Mouse (Mus musculus) intestine, embryonic 14.5 days (tissue): ENCODE results near the gene Ypel3. TPM values are rescaled to one million over a fixed set of nuclear protein-coding genes. Genes with fewer than 3 reads are reported as not detected.
"Not testable (repeated sequence)": the region's sequence is repeated elsewhere in the genome, so short reads cannot be mapped to it uniquely, and the experiment has no call there.

ENCODE experiments used
- ATAC-seq: fragments of 200-750 bp; cut with Nextera tagmentation; replicated peaks from 2 replicates; pipeline ENCODE4 v1.8.0; 2017; ENCODE audit warnings: low read depth, moderate number of reproducible peaks, moderate TSS enrichment, moderate library complexity; ENCODE audit not compliant: low FRiP score, low TSS enrichment
- DNase-seq: peaks from one replicate; pipeline ENCODE4 v3.0.0-alpha.2; 2018; ENCODE audit warnings: low spot score
- H3K27ac ChIP-seq: fragments of 300-500 bp; sonication (generic); 2 replicates; pipeline ENCODE4 v1.5.1; 2014; ENCODE audit warnings: low read depth, mild to moderate bottlenecking, control low read depth
- H3K27me3 ChIP-seq: fragments of 300-500 bp; sonication (generic); replicated peaks from 2 replicates; pipeline ENCODE4 v1.6.1; 2014; ENCODE audit warnings: low read length, control low read depth; ENCODE audit not compliant: control insufficient read depth, insufficient read depth
- H3K36me3 ChIP-seq: fragments of 300-500 bp; sonication (generic); 2 replicates; pipeline ENCODE4 v1.6.1; 2014; ENCODE audit warnings: low read length, control low read depth; ENCODE audit not compliant: control insufficient read depth, insufficient read depth
- H3K4me1 ChIP-seq: fragments of 300-500 bp; sonication (generic); replicated peaks from 2 replicates; pipeline ENCODE4 v1.6.1; 2014; ENCODE audit warnings: low read length, control low read depth, mixed read lengths; ENCODE audit not compliant: control insufficient read depth, insufficient read depth
- H3K4me2 ChIP-seq: fragments of 300-500 bp; sonication (generic); 2 replicates; pipeline ENCODE4 v1.6.1; 2014; ENCODE audit warnings: low read length
- H3K4me3 ChIP-seq: fragments of 300-500 bp; sonication (generic); 2 replicates; pipeline ENCODE4 v1.5.1; 2014; ENCODE audit warnings: low read depth, low read length, control low read depth, mixed read lengths
- H3K9ac ChIP-seq: fragments of 300-500 bp; sonication (generic); 2 replicates; pipeline ENCODE4 v1.6.1; 2014; ENCODE audit warnings: mild to moderate bottlenecking, low read length
- H3K9me3 ChIP-seq: fragments of 300-500 bp; sonication (generic); 2 replicates; pipeline ENCODE4 v1.6.1; 2016; ENCODE audit warnings: low read length, control low read depth; ENCODE audit not compliant: control insufficient read depth
- WGBS: fragments of 180-500 bp; shearing (Covaris S2); extraction: QIAGEN DNeasy Blood & Tissue Kit; methylation state at CpG from one replicate; pipeline ENCODE4 v1.1.7; 2014; 5-methylcytosine and 5-hydroxymethylcytosine counted together
- polyA plus RNA-seq: library from polyadenylated mRNA; unstranded; fragments of >200 nt; fragmentation: Nextera tagmentation; extraction: Ambion mirVana; gene quantifications from 2 replicates; pipeline ENCODE4 v1.2.1, GENCODE M21; 2014

Gene Ypel3
- polyA plus RNA-seq, 1 experiment from 2014 or later, result 105 TPM

DNA sequence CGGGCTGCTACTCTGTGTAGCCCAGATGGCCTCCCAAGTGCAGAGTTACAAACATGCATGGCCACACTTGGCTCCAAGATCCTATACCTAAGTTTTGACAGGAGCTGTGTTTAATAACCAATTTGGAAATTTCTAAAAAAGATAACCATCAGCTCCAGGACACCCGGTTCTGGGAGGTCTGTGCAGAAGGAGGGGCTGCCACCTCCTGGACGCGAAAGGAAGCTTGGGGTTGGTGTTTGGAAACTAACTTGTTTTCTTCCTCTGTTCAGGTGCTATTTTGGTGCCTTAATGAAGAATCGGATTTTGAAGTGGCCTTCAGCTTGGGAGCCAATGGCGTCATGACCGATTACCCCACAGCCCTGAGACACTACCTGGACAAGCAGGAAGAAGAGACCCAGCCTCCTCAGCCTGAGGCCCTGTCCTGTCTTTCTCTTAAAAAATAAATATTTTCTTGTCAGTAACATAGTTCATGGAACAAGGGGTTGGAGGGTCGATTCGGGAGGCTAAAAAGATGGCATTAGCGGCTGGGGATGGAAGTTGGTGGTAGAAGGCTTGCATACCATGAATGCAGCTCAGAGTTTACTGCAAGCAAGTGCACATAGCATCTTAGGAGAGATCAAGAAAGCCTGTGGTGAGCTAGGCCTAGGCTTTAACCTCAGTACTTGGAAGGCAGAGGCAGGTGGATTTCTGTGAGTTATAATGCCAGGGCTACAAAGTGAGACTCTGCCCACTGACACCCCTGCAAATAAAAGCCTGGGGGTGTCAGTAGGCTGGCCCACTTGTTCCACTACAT is 1.4 kb upstream of the Ypel3 start:
- Histone ChIP-seq H3K9ac (0 out of 2 replicates have a peak overlapping the region, but pooled peaks have one; percentile 77), H3K4me1 (peaks cover 31% of the 10 kb centered on the region), H3K27me3 (no peaks in the 10 kb centered on the region), H3K36me3 (peaks cover 36% of the 10 kb centered on the region), H3K9me3 (no peaks in the 10 kb centered on the region), H3K4me3 (no peak overlapping the region), H3K4me2 (peak overlapping the region; percentile 90), H3K27ac (peak overlapping the region; percentile 93)
- no peak for ATAC-seq
- WGBS, result 79% methylated on average over 10 of the region's 10 CpGs
- DNase-seq, result no peak

DNA sequence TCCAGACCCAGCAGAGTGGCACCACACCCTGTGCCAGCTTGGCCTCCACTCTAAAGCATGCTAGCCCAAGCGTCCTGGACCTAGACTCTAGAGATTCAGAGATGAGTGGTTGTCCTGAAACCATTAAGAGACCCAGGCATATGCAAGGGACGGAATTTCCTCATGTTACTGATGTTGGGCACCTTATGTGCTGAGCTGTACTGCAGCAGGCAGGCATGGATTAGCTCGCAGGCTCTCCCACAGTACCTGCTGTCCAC is 849 bp upstream of the Ypel3 start:
- Histone ChIP-seq H3K9ac (peak overlapping the region; percentile 77; the same call in 1 of the 2 replicates), H3K27ac (peak overlapping the region; percentile 93)

DNA sequence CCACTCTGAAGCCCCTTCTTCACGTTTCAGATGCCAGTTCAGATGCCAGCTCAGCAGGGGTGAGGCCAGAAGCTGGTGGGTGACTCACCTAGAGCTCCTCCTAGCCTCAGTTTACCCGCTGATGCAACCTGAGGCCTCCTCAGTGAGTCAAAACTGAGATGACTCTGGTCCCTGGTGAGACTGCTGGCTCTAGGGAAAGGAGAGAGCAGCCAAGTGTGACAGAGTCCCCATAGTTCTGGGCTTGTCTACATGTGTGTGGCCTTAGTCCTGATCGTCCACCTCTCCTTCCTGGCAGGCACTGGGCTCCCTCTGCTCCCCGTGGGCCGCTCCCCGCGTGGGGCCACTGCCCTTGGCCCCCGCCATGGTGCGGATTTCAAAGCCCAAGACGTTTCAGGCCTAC is 721 bp downstream of the Ypel3 start:
- Histone ChIP-seq H3K4me3 (peak overlapping the region; percentile 60), H3K9ac (peak overlapping the region; percentile 77)
- WGBS, result 50% methylated on average over 6 of the region's 10 CpGs

More for the DNA sequence above, 849 bp upstream of the Ypel3 start:
- Histone ChIP-seq H3K4me2 (peak overlapping the region; percentile 90), H3K27me3 (no peaks in the 10 kb centered on the region), H3K4me3 (peak overlapping the region; percentile 60), H3K36me3 (peaks cover 31% of the 10 kb centered on the region), H3K4me1 (peaks cover 33% of the 10 kb centered on the region), H3K9me3 (no peaks in the 10 kb centered on the region)
- DNase-seq (no peak), ATAC-seq (no peak)
- WGBS, result 44% methylated on average over 3 of the region's 3 CpGs

DNA sequence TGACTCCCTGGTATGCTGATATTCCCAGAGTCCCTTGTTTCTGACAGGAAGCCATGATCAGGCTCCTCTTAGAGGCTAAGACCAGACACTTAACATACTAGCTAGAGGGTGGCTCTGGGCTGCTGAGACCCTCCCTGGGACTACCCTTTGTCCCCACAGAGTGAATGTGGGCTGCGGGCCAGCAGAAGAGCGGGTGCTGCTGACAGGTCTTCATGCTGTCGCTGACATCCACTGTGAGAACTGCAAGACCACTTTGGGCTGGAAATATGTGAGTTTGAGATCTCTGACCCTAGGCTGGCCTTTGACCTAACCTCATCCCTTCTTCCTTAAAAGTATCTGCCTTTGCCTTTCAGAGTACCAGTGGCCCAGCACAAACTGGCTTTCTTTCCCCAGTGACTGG is 1.4 kb downstream of the Ypel3 start:
- no peak for DNase-seq
- no peaks in the 10 kb centered on the region for H3K27me3 ChIP-seq
- H3K36me3 ChIP-seq, result peaks cover 13% of the 10 kb centered on the region
- no peak overlapping the region for H3K4me3 ChIP-seq
- no peak for ATAC-seq
- H3K9me3 ChIP-seq, result no peaks in the 10 kb centered on the region
- 0 out of 2 replicates have a peak overlapping the region, but pooled peaks have one; percentile 77 for H3K9ac ChIP-seq
- 0 out of 2 replicates have a peak overlapping the region, but pooled peaks have one; percentile 22 for H3K27ac ChIP-seq
- WGBS, result 86% methylated on average over 3 of the region's 3 CpGs
- H3K4me1 ChIP-seq, result peaks cover 40% of the 10 kb centered on the region
- H3K4me2 ChIP-seq, result peak overlapping the region; percentile 90; the same call in 1 of the 2 replicates

More for the DNA sequence above, 721 bp downstream of the Ypel3 start:
- ATAC-seq (no peak), DNase-seq (no peak)
- peak overlapping the region; percentile 90 for H3K4me2 ChIP-seq
- no peaks in the 10 kb centered on the region for H3K9me3 ChIP-seq
- no peaks in the 10 kb centered on the region for H3K27me3 ChIP-seq
- H3K36me3 ChIP-seq, result peaks cover 16% of the 10 kb centered on the region
- H3K4me1 ChIP-seq, result peaks cover 40% of the 10 kb centered on the region
- 0 out of 2 replicates have a peak overlapping the region, but pooled peaks have one; percentile 22 for H3K27ac ChIP-seq

DNA sequence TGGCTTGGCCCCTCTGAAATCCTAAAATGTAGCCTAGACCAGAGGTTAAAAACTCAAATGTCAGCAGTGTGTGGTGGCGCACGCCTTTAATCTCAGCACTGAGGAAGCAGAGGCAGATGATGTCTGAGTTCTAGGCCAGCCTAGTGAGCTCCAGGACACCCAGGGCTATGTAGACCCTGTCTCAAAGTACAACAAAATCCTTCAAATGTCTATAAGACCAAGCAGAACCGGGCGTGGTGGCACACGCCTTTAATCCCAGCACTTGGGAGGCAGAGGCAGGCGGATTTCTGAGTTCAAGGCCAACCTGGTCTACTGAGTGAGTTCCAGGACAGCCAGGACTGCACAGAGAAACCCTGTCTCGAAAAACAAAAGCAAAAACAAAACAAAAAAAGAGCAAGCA is 2.3 kb downstream of the Ypel3 start:
- peaks cover 40% of the 10 kb centered on the region for H3K4me1 ChIP-seq
- H3K27ac ChIP-seq, result not testable (repeated sequence)
- WGBS, result 89% methylated on average over 7 of the region's 7 CpGs

DNA sequence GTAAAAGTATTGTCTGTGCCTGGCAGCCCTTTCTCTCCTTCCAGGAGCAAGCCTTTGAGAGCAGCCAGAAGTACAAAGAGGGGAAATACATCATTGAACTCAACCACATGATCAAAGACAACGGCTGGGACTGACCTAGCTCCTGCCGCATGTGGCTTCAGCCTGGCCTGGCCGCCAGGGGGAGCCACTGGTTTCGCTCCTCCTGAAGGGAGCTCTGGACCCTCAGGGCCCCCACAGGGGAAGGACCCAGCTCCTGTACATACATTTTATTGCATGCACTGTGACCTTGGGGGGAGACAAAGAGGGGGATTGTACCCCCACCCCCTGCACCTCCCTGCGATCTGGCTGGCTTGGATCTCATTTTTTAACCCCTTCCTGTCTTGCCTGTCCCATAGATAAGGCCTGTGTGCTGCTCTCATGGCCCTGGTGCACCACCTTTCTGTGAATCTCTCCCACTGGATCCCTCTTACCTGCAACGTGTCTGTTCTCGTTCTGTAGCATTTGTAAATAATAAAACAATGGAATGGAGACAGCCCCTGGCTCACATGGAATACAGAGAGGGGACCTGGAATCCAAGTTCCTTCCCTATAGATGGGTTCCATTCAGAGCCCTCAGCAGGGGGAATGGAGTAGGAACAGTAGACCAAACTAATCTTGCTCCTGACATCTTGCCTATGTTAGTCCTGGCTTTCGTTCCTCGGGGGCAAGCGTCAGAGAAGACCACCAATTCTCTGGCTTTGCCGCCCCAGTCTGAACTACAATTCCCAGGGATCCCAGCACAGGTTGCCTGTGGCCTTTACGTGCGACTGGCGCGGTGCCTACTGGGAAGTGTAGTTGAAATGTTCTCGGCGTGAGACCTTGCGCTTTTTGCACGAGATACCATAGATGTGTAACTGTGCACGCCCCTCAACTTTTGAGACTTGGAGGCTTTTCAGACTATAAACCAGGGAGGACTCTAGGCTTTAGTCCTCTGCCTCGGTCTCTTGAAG is 3.5 kb downstream of the Ypel3 start:
- Histone ChIP-seq H3K27me3 (no peaks in the 10 kb centered on the region), H3K9me3 (no peaks in the 10 kb centered on the region), H3K4me1 (peaks cover 40% of the 10 kb centered on the region), H3K4me2 (peak overlapping the region; percentile 91), H3K9ac (peak overlapping the region; percentile 50), H3K4me3 (peak overlapping the region; percentile 43), H3K36me3 (peaks cover 24% of the 10 kb centered on the region), H3K27ac (peak overlapping the region; percentile 51)
- under 1% methylated on average over 21 of the region's 21 CpGs for WGBS
- ATAC-seq, result peak; percentile 74
- peak; percentile 93 for DNase-seq

More for the DNA sequence above, 2.3 kb downstream of the Ypel3 start:
- H3K9me3 ChIP-seq, H3K27me3 ChIP-seq, ATAC-seq, H3K9ac ChIP-seq, H3K4me3 ChIP-seq, H3K4me2 ChIP-seq, DNase-seq: not testable (repeated sequence)
- peaks cover 12% of the 10 kb centered on the region for H3K36me3 ChIP-seq

DNA sequence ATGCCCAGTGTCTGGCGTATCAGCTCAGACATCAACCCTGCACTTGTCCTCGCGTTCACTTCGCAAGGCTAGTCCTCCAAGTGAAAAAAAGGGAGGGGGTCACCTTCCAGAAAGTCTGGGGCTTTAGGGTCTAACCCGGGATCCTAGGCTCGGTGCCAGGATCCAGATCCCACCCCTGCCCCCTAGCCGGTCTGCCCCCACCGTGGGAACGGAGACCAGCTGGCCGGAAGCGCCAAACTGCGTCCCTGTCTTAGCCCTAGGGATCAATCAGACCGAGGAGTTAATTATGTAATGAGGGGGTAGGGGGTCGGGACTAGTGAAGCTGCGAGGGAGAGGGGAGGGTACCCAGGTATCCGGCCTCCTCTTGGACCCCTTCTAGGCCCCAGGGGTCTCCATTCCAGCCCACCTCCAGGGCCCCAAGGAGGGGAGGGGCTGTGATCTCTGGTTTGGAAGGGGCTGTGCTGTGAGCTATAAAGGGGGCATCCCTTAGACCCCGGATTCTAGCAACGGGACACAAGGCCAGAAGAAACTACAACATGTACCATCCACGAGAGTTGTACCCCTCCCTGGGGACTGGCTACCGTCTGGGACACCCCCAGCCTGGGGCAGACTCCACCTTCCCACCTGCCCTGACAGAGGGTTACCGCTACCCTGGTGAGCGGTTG is 4.3 kb downstream of the Ypel3 start, which contains the start of gene Tbx6:
Gene Tbx6, plus strand, starts transcription at position 513 of the 665 bp plus-strand sequence.
- Histone ChIP-seq H3K36me3 (peaks cover 32% of the 10 kb centered on the region), H3K9ac (peak within 1 kb of the TSS; percentile 50), H3K4me2 (peak within 1 kb of the TSS; percentile 91), H3K27ac (peak within 1 kb of the TSS; percentile 51), H3K4me1 (peaks cover 32% of the 10 kb centered on the region), H3K27me3 (no peaks in the 10 kb centered on the region), H3K9me3 (no peaks in the 10 kb centered on the region), H3K4me3 (peak within 1 kb of the TSS; percentile 43)
- no peak for DNase-seq
- ATAC-seq, result 0 out of 2 replicates have a peak, but pooled peaks have one; percentile 3
- 4% methylated on average over 22 of the region's 22 CpGs for WGBS
